Mouse (Mus musculus): Measurements from ENCODE around the gene Neurl4.

DNA sequence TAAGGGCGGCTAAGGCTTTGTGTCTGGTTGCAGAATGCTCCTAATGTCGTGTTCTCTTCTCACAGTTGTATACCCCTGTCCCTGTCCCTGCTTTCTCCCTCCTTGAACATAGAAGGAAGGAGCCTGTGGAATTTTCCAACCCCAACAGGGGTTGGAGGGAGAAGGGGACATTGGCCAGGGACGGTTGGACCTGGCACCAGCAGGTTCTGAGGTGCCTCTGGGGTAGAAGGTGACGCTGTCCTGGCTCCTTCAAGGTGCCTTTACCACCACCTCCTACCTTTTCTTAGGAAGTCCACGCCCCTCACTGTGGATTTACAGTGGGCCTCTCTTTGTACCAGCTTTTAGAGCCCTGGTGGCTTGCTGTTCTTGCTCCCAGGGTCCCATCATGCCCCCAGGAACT lies 37.0 kb downstream of the Neurl4 start:
- TF ChIP-seq POLR2A (IDR thresholded peaks at IDR 0.05; ENCODE audit: borderline replicate concordance, extremely low read depth, low read depth, low read length) (no peak), CTCF (IDR thresholded peaks at IDR 0.05; ENCODE audit: insufficient read depth, low read length) (no peak)
